Mouse (Mus musculus) liver, adult 2 months (tissue): ENCODE measurements around the gene Gm12830. TPM values are rescaled to one million over a fixed set of nuclear protein-coding genes. Genes with fewer than 3 reads are reported as not detected.

Source experiments
- DNase-seq: peaks from one replicate; pipeline ENCODE4 v3.0.0-alpha.2; 2011; ENCODE audit warnings: low read depth, low spot score; ENCODE audit errors: extremely low read depth
- H3K27ac ChIP-seq: fragments of 200-500 bp; replicated peaks from 2 replicates; pipeline ENCODE4 v1.5.1; 2012; ENCODE audit warnings: low read depth, mild to moderate bottlenecking, control low read depth, inconsistent platforms, low read length; ENCODE audit not compliant: insufficient read depth
- H3K27me3 ChIP-seq: fragments of 200-500 bp; 2 replicates; pipeline ENCODE4 v1.6.1; 2012; ENCODE audit warnings: mild to moderate bottlenecking, moderate library complexity, low read length, inconsistent platforms; ENCODE audit not compliant: control insufficient read depth, insufficient read depth
- H3K36me3 ChIP-seq: fragments of 200-500 bp; 2 replicates; pipeline ENCODE4 v1.6.1; 2012; ENCODE audit warnings: low read length, inconsistent platforms; ENCODE audit not compliant: control insufficient read depth, insufficient read depth
- H3K4me1 ChIP-seq: fragments of 200-500 bp; 2 replicates; pipeline ENCODE4 v1.6.1; 2011; ENCODE audit warnings: low read length; ENCODE audit not compliant: control insufficient read depth, insufficient read depth
- H3K4me3 ChIP-seq: fragments of 200-500 bp; 2 replicates; pipeline ENCODE4 v1.5.1; 2011; ENCODE audit warnings: low read depth, mild to moderate bottlenecking, control low read depth, low read length, moderate library complexity; ENCODE audit not compliant: insufficient read depth
- H3K79me2 ChIP-seq: fragments of 200-500 bp; 2 replicates; pipeline ENCODE4 v1.6.1; 2012; ENCODE audit warnings: inconsistent platforms, mild to moderate bottlenecking, low read length, moderate library complexity; ENCODE audit not compliant: control insufficient read depth, insufficient read depth
- H3K9ac ChIP-seq: fragments of 200-500 bp; 2 replicates; pipeline ENCODE4 v1.6.1; 2012; ENCODE audit warnings: low read depth, mild to moderate bottlenecking, control low read depth, inconsistent platforms, low read length
- CTCF ChIP-seq: fragments of 200-500 bp; IDR thresholded peaks from 2 replicates; pipeline ENCODE4 v1.5.1; 2011; ENCODE audit warnings: low read depth, low read length, control low read depth
- POLR2A ChIP-seq: fragments of 200-500 bp; IDR thresholded peaks from 2 replicates; pipeline ENCODE4 v1.6.1; 2011; ENCODE audit warnings: low read length, control low read depth; ENCODE audit not compliant: insufficient read depth; ENCODE audit errors: extremely low read depth
- WGBS: fragments of 180-500 bp; shearing (Covaris S2); methylation state at CpG from one replicate; pipeline ENCODE4 v1.1.7; 2018; 5-methylcytosine and 5-hydroxymethylcytosine counted together
- polyA plus RNA-seq: library from polyadenylated mRNA; depleted of rRNA; stranded (reverse); fragments of >200 nt; gene quantifications from 2 replicates; pipeline ENCODE4 v1.2.3, GENCODE M21; 2012
- total RNA-seq: library from RNA; depleted of rRNA; stranded (reverse); fragments of >200 nt; gene quantifications from 2 replicates; pipeline ENCODE4 v1.2.3, GENCODE M21; 2014

The Gm12830 gene
- total and polyA plus RNA-seq, 2 experiments: not detected

DNA sequence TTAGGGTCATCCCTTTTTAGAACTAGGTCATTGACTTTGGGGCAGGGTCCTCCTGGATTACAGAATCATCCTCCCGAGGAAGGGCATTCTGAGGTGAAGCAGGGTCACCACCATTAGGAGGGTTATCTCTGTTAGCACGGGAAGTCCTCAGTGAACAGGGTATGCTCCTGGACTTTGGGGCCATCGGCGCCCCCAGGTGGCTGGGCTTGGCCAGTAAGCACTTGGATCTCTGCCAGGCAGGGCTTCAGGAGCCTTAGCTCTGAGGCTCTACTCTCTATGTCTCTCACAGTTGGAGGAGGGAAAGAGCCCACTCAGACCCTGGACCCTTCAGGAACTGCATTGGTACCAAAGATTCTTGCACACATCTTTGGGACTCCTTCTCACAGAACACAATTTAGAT, 76.3 kb downstream of the Gm12830 start:
- TF ChIP-seq CTCF (peak; percentile 66), POLR2A (no peak)
- peaks cover 28% of the 10 kb centered on the region for H3K27me3 ChIP-seq
- no peak for DNase-seq
- H3K4me1 ChIP-seq: no peaks in the 10 kb centered on the region
- no peak overlapping the region for H3K9ac ChIP-seq
- WGBS: 3% methylated on average over 4 of the region's 4 CpGs
- no peak overlapping the region for H3K4me3 ChIP-seq
- no peaks in the 10 kb centered on the region for H3K36me3 ChIP-seq
- H3K79me2 ChIP-seq: no peaks in the 10 kb centered on the region
- no peak overlapping the region for H3K27ac ChIP-seq

- Histone ChIP-seq H3K79me2 (no peaks in the 10 kb centered on the region), H3K36me3 (no peaks in the 10 kb centered on the region), H3K4me1 (no peaks in the 10 kb centered on the region), H3K27ac (no peak overlapping the region), H3K4me3 (no peak overlapping the region), H3K27me3 (peaks cover 41% of the 10 kb centered on the region), H3K9ac (no peak overlapping the region)
- WGBS: 10% methylated on average over 3 of the region's 3 CpGs
- TF ChIP-seq POLR2A: no peak
- no peak for TF ChIP-seq CTCF
- DNase-seq: no peak
Measured at GRCm38 (mm10) chr4:114899885-114900284, 78.4 kb downstream of the Gm12830 start.

GRCm38 (mm10) chr4:114900866-114901642, 79.5 kb downstream of the Gm12830 start:
- TF ChIP-seq POLR2A (no peak), CTCF (no peak)
- H3K27me3 ChIP-seq: peaks cover 43% of the 10 kb centered on the region
- DNase-seq: no peak
- no peaks in the 10 kb centered on the region for H3K4me1 ChIP-seq
- H3K27ac ChIP-seq: no peak overlapping the region
- no peak overlapping the region for H3K9ac ChIP-seq
- no peak overlapping the region for H3K4me3 ChIP-seq
- no peaks in the 10 kb centered on the region for H3K79me2 ChIP-seq
- 8% methylated on average over 33 of the region's 33 CpGs for WGBS
- H3K36me3 ChIP-seq: no peaks in the 10 kb centered on the region

- H3K79me2 ChIP-seq: no peaks in the 10 kb centered on the region
- 4% methylated on average over 42 of the region's 42 CpGs for WGBS
- H3K4me3 ChIP-seq: no peak overlapping the region
- no peak overlapping the region for H3K27ac ChIP-seq
- no peaks in the 10 kb centered on the region for H3K4me1 ChIP-seq
- no peak for DNase-seq
- no peaks in the 10 kb centered on the region for H3K36me3 ChIP-seq
- TF ChIP-seq CTCF: no peak
- no peak for TF ChIP-seq POLR2A
- no peak overlapping the region for H3K9ac ChIP-seq
- H3K27me3 ChIP-seq: peaks cover 43% of the 10 kb centered on the region
Measured at GRCm38 (mm10) chr4:114901643-114902351, 80.3 kb downstream of the Gm12830 start.

DNA sequence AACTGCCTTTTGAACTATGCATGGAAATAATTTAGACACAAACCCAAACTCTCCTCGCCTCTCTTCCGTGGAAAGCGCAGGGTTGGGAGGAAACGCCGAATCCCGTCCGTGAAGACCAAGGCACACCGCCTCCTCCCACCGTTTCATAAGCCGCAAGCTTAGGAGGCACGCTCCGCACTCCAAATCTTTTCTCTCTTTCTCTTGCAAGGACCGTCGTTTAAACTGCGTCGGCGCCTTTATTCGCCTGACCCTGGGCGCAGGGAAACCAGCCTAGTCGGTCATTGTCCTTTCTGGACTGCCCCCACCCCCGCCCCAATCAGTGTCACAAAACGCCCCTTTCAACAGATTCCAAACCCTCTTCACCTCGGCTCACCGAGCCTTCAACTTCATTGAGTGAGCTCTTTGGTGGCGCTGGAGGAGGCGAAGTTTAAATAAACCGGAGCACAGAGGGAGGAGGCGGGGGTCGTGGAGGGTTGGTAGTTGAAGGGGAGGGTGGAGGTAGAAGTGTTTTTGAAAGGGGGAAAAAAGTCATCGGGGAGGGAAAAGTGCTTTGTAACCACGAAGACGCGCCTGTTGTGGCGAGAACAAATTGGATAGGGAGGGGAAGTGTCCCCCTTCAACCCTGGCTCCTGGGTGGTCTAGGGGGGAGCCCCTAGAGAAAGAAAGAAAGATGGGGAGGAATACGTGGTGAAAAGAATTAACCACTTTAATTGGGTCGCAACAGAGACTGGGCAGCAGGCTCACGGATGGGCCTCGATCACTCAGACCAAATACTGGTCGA, 81.3 kb downstream of the Gm12830 start:
- Histone ChIP-seq H3K27ac (no peak overlapping the region), H3K79me2 (no peaks in the 10 kb centered on the region), H3K4me1 (no peaks in the 10 kb centered on the region), H3K9ac (no peak overlapping the region), H3K27me3 (peaks cover 54% of the 10 kb centered on the region), H3K4me3 (no peak overlapping the region), H3K36me3 (no peaks in the 10 kb centered on the region)
- WGBS: 7% methylated on average over 39 of the region's 39 CpGs
- DNase-seq: no peak
- TF ChIP-seq POLR2A (no peak), CTCF (no peak)
